Mouse (Mus musculus) R1 (cell line): ENCODE measurements at regions not wholly inside any gene's neighbourhood (a gene's known extent, or its start where the extent isn't known, plus 50 kb on each side); places are given as distances from the start of the nearest gene placed in this dataset.

ENCODE experiments used
- DNase-seq: peaks from one replicate; pipeline ENCODE4 v3.0.0-alpha.2; 2018; ENCODE audit warnings: low read depth, low spot score

- DNase-seq, result no peak
These were observed 408.3 kb downstream of the Nbas start for GRCm38 (mm10) chr12:13677266-13677665.

DNA sequence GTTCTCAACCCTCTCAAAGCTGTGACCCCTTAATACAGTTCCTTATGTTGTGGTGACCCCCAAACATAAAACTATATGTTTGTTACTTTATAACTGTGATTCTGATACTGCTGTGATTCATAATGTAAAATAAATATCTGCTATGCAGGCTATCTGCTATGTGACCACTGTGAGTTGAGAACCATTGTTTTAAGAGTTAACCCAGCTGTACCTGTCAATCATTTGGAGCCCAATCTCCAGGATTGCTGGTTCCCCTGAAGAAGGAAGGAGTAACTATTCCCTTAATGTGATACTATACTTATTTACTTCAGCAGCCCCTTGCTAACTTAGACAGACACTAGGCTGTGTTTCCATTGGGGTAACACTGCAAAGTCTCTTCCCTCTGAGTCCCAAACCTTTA, 400.5 kb downstream of the Nbas start:
- no peak for DNase-seq

GRCm38 (mm10) chr12:13668485-13669022, 399.6 kb downstream of the Nbas start:
- no peak for DNase-seq

- DNase-seq, result peak; percentile 34
These were observed 370.4 kb downstream of the Nbas start for GRCm38 (mm10) chr12:13639336-13639735.
